Mouse (Mus musculus): ENCODE measurements around the gene F13a1.

F13a1 gene

GRCm38 (mm10) chr13:36954937-36955336, 95.1 kb downstream of the F13a1 start:
- DNase-seq (ENCODE audit: low spot score in 2 of 2): no peak

DNA sequence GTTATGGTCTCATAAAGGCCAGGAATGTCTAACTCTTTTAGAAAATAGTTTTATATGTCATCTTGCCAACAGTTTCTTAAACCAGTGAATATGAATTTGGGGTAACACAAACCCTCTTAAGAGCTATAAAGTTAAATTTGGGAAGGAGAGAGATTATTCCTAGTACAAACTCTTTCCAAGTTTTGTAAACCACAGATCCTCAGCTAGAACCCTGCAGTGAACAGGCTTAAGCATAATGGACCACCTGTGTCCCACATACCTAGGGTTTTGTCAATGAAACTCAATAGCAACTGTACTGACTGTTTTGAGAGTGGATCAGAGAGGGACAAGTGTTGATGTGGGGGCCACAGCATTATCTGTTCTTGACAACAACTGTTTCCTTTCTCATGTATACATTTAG, 96.4 kb downstream of the F13a1 start:
- DNase-seq (ENCODE audit: low spot score in 2 of 2): no peak

GRCm38 (mm10) chr13:36941891-36942290, 108.2 kb downstream of the F13a1 start:
- DNase-seq (ENCODE audit: low spot score in 2 of 2): no peak

DNA sequence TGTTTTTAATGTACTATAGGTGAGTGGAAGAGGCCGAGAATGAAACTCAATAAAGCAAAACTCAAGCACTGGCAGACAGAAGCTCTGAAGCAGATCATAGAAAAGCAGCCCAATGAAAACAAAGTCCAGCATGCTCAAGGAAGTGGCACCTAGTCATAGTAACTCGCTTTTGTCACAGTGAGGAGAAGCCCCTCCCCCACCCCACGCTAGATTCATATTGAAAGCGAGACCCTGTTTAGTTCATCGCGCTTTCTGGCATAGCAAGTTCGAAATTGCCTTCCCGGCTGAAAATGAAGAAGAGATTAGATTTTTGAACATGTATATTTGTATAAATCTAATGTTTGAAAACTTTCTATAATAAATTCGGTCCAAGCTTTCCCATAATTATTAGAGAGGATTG, 118.0 kb downstream of the F13a1 start:
- DNase-seq (ENCODE audit: low spot score in 2 of 2): no peak

DNA sequence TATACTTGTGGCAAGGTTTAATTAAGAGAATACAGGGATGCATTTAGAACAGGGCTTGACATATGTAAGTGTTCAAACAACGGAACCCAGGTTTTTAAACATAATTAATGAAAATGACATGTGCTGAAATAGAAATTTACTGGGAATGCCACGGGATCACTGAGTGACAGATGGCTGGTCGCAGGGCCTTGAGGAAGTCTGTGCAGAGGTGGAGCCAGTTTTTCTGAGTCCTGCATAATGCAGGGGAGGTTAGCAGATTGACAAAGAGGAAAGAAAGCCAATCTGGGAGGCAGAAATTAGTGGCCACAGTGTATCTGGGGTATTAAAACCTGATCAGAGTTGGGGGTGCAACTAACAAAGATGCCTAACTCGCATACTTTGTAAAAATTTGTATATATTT, 130.3 kb downstream of the F13a1 start:
- DNase-seq (ENCODE audit: low spot score in 2 of 2): no peak

DNA sequence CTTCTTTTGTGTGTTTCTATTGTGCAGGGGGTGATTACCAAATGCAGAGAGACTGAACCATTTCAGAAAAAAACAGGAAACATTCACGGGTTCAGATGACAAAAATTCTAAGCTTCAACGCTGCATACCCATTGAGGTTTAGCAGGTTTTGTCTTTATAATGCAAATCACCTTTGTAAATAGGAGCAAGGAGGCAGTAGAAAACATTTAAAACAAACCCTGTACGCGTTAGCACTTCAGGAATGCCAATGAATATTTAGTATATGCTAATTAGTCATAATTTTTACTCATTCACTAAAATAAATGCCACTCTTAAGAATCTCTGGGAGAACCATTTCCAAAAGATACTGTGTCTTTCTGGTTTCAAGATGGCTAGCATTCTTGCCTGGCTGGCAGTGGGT, 146.2 kb downstream of the F13a1 start:
- DNase-seq (ENCODE audit: low spot score in 2 of 2): no peak

- DNase-seq (ENCODE audit: low spot score in 2 of 2): no peak
Observed at GRCm38 (mm10) chr13:36903447-36903846, 146.6 kb downstream of the F13a1 start.

- no peak for DNase-seq (ENCODE audit: low spot score in 2 of 2)
Observed at GRCm38 (mm10) chr13:36901603-36902002, 148.4 kb downstream of the F13a1 start.

GRCm38 (mm10) chr13:36901016-36901415, 149.0 kb downstream of the F13a1 start:
- no peak for DNase-seq (ENCODE audit: low spot score in 2 of 2)

GRCm38 (mm10) chr13:36896061-36896460, 154.0 kb downstream of the F13a1 start:
- DNase-seq (ENCODE audit: low spot score in 2 of 2): no peak

DNA sequence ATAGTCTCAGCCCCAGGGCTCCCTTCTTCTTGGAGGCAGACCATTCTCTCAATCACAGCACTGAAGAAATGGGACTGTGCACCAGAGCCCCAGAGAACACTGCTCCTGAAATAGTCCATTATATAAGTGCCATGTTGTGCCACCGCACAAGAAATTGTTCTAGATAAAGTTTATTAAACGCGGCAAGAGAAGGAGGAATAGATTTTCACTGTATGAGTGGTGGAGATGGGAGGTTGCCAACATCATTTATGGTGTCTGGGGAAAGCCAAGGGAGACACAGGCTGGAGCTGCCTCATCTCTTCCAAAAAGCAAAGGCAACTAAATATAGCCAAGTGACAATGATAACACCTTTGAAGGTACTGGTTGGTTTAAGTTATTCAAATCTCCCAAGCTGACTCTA, 156.3 kb downstream of the F13a1 start:
- DNase-seq (ENCODE audit: low spot score in 2 of 2): peak; percentile 11 to 23

GRCm38 (mm10) chr13:36892216-36892615, 157.8 kb downstream of the F13a1 start:
- peak in 1 of 2 experiments; percentile 7 for DNase-seq (ENCODE audit: low spot score in 2 of 2)

DNA sequence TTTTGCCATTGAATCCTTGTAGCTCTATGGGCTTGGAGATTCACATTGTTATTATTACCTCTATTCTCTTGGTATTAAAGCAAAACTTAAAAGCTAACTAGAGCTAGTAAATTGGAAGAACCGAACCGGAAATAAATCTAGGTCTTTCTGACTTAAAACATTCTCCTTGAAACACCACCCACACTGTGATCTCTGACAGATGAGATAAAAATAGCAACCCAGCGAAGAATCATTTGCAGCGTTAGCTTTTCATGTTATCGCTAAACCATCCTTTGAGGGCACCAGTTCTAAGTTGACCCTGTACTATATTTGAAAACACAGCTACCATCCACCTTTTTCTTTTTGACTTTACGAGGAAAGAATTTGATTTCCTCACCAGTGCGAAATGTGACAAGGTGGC, 164.1 kb downstream of the F13a1 start:
- DNase-seq (ENCODE audit: low spot score in 2 of 2): no peak

DNA sequence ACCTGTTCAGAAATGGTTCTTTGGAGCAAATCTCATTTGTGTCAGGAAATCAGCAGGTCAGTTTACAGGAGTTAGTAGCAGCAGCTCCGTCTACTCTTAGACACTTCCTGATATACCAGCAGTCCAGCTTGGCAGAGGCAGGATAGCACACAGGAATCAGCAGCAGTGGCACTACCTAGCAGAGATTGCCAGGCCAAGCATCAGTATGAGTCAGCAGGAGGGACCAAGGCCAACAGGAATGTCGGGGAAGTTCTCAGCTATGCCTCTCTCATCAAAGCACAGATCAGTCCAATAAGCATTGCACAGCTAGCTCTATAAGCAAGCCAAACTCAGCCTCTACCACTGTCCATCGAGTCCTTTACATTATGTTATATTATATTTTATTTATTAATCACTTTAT, 210.9 kb downstream of the F13a1 start:
- DNase-seq (ENCODE audit: low spot score in 2 of 2): no peak

Measured in frontal cortex, postnatal 14 days (tissue).